Mouse (Mus musculus) kidney, adult 8-10 months (tissue): ENCODE measurements around the gene Fbxo9.
"Not testable (repeated sequence)": the region's sequence is repeated elsewhere in the genome, so short reads cannot be mapped to it uniquely, and the experiment has no call there.

Source experiments
- DNase-seq, 2 experiments: peaks; one replicate each; pipeline ENCODE4 v3.0.0; 2022

Fbxo9 gene

DNA sequence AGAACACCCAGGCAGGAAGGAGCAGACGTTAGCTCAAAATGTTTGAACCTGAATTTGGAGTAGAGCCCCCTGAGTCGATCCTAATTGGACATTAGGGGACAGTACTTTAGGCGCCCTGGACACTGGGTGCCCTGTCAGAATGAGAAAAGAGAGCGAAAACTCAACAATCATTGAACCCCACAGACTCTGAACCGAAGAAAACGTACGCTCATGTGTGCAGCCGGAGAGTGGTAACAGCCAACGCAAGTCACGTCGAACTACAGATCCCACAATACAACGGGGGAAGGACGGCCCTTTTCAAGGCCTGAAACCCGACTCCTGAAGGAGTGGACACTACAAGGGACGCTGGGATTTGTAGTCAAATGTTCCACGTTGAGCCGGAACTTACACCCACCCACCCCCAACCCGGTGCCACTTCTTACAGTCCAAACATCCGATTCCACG lies at the start of gene Fbxo9, which contains the start of gene Ick:
Fbxo9 (minus strand) TSS at position 270 of the 444 bp plus-strand sequence.
Ick (plus strand) TSS at position 397 of the 444 bp plus-strand sequence.
- DNase-seq: peak; percentile 92 to 94

DNA sequence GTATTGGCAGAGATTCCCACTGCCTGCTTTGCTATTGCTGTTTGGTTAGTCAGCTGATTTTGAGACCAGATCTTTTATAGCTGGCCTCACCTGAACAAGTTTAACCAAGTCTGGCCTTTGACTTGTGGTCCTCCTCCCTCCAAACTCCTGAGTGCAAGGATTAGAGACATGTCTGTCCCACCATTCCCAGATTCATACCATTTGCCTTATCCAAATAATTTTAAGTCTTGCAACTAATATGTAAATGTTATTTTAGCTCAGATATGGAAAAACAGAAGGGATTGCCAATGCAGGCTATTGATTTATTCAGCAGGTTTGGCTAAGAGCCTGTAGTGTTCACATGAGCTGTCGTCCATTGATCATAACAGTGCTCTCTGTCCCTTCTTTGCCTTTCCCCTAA lies 48.4 kb upstream of the Fbxo9 start:
- no peak for DNase-seq

DNA sequence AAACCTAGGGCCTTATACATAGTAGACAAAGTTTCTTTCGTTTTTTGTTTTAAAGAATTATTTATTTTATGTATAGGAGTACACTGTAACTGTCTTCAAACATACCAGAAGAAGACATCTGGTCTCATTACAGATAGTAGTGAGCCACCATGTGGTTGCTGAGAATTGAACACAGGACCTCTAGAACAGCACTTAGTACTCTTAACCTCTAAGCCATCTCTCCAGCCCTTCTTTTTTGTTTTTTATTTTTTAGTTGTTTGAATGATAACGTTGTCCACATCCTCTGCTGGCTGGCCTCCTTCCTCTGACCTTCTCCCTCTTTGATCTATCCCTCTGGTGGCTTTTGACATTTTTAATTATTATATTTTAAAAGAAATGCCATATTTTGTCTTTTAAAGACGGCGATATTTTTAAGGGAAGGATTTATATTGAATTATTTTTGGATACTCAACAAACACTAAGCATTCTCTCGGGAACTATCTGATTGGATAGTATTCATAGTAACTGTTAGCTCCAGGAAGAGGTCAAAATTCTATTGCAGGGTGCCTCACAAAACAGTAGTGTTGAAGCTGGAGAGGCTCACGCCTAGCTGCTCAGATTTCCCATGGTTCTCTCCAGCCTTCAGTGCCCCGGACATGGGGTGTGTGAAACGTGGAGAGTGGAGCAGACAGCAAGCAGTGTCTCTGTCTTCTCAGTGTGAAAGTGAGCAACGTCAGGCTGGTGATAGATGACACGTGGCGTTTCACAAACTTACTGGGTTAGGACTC lies 45.5 kb upstream of the Fbxo9 start:
- no peak for DNase-seq

DNA sequence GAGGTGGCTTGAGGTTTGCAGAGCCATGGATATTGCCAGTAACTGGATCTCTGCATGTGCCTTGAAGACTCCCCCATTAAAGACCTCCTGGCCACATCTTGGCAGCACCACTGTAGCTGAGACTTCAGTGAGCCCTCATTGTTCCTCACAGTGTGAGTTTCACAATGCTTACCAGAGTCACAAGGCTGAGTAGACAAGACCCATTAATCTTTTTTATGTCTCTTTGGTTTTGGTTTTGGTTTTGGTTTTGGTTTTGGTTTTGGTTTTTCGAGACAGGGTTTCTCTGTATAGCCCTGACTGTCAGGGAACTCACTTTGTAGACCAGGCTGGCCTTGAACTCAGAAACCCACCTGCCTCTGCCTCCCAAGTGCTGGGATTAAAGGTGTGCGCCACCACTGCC lies 40.9 kb upstream of the Fbxo9 start:
- not testable (repeated sequence) for DNase-seq

DNA sequence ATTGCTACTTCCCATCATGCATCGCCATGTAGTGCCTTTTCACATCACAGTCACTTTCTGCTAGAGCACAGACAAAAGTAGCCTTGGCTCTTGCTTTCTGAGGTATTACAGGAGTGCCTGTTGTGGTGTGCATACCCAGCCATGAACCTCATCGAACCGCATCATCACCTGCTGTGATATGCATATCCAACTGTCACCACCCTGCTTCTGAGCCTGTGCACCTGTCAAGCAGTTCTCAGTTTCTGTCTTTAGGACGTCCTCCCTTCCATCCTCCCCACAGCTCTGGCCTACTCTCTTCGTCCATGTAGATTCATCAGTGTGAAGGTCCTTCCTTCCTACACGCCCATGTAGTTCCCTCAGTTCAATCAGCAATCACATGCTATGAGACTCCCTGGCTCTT lies 39.3 kb upstream of the Fbxo9 start:
- no peak for DNase-seq

DNA sequence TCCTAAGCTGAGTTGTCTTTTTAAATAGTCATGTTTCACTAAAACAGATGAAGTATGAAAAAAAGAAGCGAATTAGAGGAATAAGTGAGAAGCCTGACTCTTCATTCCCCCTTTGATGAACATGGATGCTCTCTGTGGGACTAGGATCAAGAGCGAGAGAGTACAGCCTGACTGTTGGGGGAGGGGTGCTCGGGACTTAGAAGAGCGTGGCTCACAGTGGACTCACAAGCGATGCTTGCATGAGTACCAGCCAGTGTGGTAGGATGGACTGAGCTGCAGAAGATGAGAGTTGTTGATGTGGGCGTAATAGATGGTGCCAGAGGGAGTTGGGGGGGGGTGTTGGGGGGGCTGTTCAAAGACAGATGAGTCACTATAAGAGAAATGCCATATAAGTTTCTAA lies 37.8 kb upstream of the Fbxo9 start:
- DNase-seq: no peak

DNA sequence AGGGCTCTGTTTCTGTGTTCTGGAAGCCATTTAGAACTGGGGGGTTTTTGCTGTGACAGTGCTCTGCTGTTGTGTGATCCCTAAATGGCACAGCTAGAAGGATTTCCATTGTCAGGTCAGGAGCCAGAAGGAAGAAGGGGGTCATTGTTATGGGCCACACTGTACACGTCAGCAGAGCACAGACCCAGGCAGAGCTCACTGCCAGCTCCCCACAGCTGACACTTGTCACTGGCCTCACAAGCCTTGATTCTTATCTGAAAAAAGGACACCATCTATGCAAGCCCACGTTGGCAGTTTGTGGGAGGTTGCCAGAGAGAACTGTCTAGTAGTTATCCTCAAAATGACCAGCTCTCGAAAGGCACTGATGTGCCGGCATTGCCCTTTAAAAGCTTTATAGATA lies 37.2 kb upstream of the Fbxo9 start:
- DNase-seq: no peak

DNA sequence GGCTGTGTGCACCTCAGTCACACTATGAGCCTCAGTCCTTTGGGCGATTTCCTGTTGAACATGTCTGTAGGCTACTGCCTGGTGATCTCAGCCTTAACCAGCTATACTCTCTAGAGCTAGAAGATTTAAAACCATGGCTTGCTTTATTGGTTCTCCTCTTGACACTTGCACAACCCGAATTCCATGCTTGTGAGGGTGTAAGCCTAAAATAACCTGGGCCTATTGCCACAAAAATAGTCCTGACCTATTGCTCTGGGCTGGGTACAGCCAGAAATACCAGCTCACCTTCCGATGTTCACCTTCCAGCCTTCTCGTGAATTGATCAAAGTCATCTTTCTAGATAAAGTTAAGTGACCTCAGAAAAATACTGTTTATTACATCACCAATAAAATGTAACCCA lies 30.6 kb upstream of the Fbxo9 start:
- no peak for DNase-seq

DNA sequence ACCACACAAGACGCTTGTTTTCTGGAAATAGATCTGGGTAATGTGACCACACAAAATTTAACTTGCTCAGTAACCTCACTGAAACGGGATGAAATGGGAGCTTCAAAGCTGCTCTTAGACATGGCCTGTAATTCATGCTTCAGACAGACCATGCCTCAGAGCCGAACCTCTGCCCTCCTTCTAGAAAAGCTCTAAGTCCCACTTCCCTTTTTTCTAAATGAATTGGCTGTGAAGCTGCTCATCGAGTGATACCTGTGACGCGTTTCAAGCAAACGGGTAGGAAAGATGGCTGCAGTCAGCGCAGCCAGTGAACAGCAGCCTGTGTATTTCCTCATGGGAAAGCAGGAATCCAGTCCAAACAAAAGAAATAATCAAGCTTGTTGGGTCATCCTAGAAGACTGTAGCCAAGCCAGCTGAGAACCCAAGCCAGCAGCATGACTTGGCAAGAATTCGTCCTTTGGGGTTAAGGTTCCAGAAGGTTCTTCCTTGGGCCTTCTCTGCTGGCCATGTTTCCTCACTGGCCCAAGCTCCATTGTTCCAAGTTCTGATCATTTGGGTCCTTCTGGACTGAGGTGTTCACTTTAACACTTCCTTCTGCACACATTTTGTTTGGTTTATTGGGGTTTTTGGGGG lies 29.3 kb upstream of the Fbxo9 start:
- no peak for DNase-seq

DNA sequence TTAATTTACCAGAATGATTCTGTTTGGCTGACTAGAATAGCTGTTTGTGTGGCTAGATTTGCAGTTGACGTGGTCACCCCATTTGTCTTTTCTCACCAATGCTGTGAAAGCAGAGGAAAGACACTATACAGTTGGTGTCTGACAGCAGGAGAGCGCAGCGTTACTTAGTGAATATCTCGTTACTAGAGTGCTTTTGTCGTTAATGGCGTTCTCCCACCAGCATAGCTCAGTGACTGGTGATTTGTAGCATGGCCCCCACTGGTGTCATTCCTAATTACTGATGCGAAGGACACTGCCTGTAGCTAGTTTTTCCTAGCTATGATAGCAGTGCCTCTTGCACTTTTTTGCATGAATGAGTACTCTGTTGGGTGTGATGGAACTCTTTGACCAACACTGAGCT lies 26.8 kb upstream of the Fbxo9 start:
- no peak for DNase-seq

DNA sequence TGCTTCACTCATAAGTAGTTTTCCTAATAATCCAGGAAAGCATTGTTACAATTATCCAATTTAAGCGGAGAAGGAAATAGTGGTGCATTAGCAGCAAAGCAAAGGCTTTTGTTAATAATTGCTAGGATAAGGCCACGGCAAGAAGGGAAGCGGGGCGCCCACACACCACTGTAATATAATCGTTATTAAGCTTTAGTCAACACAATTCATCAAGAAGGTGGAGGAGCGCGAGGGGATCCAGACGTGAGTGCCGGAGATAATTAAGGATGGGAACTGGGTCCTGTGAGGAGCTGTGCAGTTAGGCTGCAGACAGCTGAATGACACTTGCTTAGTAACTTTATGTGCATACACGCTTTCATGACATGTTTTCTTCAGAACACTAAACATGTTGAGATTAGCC lies 17.8 kb upstream of the Fbxo9 start:
- DNase-seq: no peak

DNA sequence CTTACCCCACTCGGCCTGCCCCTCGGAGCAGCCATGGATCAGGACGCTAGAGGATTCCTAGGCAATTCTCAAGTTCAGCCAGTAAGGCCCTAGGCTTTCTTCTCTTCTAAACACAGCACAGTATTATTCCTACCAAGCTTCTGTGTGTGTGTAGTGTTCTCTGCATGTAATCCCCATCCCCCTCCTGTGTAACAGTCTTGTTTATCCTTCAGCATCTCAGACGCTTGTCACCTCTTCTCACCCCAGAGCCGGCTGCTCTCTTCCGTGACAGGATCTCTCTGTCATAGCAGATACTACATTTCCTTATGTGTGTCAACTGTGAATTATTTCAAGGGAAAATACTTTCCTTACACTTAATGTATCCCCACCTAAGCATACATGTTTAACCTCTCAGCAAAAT lies 17.1 kb upstream of the Fbxo9 start:
- DNase-seq: no peak

DNA sequence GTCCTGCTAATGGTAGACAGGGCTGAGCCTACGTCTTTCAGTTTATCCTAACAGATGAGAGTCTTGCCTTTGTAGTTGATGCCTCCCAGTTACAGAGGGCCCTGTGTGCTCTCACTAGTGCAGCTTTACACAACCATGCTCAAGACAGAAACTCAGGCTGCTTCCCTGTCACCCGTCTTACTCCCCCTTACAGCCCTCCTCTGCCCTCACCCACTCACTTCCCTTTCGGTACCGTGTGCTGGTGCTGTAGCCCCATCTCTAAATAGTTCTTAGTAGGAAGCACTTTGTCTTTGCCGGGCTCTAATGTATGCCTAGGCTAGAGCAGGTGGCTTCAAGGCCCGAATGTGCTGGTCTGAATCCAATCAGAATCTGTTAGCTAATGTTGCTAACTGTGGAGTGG lies 15.4 kb upstream of the Fbxo9 start:
- DNase-seq: no peak

DNA sequence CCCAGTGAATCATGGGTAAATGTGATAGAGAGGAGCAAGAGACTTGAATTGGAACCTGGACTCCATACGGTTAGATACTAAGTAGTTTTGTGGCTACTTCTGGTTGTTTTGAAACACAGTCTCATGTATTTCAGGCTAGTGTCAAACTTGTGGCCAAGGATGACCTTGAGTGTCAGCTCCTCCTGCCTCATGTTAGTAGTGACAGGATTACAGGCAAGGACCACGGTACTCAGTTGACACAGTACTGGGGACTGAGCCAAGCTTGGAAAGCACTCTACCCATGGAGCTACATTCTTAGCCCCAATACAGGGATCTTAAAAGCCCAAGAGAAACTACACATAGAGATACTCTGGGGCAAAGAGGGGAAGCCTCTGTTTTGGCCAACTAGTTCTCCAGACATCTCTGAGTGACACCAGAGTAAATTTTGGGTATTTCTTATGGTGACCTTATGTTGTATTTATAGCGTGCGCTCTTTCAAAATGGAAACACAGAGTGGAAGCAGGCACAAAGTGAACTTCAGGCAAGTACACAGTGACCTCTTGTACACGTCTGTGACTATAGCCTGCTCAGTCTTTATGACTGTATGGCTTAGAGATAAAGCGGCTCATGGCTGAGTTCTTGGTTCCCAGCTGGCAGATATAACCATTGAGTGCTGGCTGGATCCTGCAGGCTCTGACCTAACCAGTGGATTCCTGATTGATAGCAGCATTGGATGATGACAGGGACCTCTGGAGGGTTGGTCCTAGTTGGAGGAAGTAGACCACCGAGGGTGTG lies 14.3 kb upstream of the Fbxo9 start:
- DNase-seq: no peak

DNA sequence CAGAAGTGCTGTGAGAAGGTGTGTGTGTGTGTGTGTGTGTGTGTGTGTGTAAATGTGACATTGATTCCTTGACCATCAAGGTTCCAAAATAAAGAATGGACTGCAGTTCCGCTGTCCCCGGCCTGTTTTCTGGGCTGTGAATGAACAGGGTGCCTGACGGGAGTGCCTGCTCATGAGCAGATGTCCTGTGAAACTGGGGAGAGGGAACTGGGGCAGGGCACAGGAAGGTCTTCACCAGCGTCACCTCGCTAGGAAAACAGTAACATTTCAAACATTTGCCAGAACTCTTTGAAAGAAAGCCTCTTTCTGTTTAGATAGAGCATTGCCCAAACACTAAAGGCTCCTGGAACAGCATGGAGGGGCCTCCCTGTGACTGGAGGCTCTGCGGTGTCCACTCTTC lies 13.1 kb upstream of the Fbxo9 start:
- no peak for DNase-seq

DNA sequence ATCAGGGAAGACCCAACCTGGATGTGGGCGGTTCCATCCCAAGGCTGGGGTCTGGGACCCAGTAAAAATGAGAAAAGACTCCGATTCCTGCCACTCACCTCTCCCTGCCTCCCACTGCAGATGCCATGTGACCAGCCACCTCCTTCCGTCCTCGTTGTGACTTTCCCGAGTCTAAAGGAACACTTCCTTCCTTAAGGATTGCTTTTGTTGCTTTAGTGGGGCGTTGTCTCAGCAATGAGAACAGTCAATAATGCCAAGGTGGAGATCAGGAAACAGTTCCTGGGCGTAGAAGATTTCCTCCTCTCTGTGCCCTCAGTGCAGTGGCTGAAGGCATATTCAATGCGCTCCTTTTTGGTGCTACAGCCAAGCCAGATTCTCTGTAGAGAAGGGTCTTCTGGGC lies 12.5 kb upstream of the Fbxo9 start:
- peak in 1 of 2 experiments; percentile 28 for DNase-seq

DNA sequence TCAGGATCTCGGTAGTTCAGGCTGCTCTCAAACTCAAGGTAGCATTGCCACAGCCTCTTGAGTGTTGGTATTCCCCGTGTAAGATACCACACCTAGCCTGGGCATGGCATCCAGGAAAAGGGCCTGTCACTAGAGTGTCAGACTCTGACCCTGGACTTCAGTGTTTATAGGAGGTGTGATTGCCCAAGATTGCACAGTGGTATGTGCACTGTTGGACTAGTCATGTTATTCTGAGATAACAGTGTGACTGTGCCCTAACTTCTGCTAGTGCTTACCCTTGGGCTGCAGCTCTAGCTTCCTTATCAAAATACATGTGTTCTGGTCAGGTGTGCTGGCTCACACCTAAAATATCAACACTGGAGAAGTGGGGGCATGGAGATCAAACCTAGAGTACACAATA lies 8.8 kb upstream of the Fbxo9 start:
- DNase-seq: no peak

DNA sequence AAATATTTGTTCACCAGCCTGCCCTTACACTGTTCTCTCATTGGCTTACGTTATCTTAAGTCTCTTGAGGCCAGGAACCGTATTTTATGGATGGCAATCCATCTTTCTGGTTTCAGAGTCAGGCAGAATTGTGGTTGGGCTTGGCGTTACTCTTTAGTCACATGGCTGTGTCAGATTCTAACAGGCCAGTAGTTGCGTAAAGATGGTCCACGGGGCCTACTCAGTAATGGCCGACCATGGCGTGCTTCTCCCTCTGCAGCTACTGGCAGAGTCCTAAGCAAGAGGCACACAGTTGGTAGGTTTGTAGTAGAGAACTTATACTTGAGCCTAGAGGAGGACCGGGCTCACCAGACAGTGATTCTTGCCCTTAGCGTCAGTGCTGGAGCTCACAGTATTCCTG lies 6.9 kb upstream of the Fbxo9 start:
- DNase-seq: no peak

DNA sequence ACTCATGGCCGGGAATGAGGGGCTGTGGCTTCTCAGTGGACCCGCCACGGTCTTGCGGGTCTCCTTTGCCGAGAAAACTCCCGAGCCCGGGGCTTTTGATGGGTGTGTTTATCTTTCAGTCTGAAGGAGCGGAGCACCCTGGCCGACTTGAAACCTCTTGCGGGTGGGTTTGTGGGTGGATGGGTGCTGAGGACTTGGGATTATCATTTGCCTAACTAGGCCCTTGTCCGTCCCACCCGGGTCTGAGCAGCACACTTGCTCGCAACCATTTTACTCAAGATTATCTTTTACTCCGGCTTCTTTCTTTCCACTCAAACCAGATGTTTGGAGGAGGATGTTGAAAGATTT lies 4.6 kb upstream of the Fbxo9 start:
- no peak for DNase-seq

DNA sequence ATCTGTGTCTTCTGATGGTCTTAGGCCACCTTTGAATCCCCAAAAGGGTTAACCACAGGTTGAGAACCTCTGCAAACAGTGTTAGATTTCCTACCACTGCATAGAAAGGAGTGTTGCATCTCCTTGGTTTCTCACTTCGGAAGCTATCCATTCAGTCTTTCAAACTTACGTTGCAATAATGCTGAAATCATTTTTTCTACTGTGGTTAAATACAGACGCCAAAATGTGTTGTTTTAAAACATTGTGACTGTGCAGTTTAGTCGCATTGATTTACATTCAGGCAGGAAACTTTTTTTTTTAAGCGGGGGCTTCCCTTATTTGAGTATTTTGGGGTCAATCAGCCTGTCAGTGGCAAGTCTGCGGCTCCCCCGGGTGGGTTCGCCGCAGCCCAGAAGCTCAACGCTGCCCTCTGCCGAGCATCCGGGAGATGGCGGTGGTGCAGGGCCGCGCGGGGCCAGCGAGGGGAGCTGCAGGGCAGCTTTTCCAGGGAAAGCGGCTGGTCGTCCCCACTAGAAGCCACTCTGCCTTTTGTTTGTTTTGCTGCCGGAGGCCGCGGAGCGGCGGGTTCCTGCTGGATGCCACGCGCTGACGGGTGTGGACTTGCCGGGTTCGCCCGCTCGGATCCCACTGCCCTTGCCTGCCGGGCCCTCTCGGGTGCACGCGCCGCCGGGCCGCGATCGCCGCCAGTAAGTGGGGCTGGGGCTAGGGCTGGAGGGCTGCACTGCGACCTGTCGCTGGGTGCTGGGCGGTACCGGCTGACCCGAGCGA lies 4.1 kb upstream of the Fbxo9 start:
- DNase-seq: peak; percentile 86 to 92

DNA sequence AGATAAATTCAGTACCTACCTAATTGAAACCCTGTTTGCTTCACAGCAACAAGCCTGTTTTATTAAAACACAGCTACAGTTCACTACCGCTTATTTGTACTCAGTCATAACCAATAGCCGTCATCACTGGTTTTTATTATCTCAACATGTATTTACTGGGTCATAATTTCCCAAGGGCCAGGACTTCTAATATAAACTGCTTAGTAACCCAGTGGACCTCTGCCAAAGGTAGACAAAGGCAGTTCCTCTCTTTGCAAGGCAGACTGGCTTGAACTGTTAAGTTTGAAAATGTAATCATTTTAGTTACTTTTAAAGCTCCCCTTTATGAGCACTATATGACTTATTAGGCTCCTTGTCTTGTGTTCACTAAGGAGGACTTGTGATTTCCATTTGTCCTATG lies 2.6 kb upstream of the Fbxo9 start:
- DNase-seq: no peak

DNA sequence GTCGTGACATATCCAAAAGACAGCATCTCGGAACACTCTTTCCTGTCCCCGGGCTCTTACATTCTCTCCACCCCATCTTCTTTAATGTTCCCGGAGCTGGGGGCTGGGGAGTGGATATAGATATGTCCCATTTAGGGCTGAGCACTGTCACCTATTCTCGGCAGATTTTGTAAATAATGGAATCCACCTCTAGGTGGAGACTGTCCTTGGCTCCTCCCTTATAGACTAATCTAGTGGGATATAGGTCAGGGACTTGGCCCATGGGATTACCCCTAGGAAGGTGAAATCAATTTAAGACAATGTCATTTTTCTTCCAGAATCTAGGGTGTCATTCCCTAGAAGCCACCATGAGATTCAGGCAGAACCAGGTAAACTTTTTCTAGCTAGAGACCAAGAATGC lies 791 bp upstream of the Fbxo9 start:
- no peak for DNase-seq
